Mouse (Mus musculus) heart, postnatal 0 days (tissue): ENCODE data around the gene Clec4f.

Experiments
- CTCF ChIP-seq: IDR thresholded peaks from 2 replicates; pipeline ENCODE4 v1.5.1; 2016; ENCODE audit warnings: antibody characterized with exemption, control low read depth, low read depth
- EP300 ChIP-seq: IDR thresholded peaks from 2 replicates; pipeline ENCODE4 v1.6.1; 2016; ENCODE audit warnings: antibody characterized with exemption, low read depth

- TF ChIP-seq CTCF (peak; percentile 41), EP300 (no peak)
These were observed 39.7 kb upstream of the Clec4f start for GRCm38 (mm10) chr6:83695731-83696130.
